Mouse (Mus musculus): ENCODE data around the gene Zbtb7a.

GRCm38 (mm10) chr10:81174617-81175344 is 39.8 kb downstream of the Zbtb7a start:
- TF ChIP-seq CTCF (IDR thresholded peaks at IDR 0.05; ENCODE audit: low read depth, low read length) (peak; percentile 95), GATA1 (IDR thresholded peaks at IDR 0.05; ENCODE audit: borderline replicate concordance, low read length) (no peak)

Data from G1E (cell line).